Comparison of ENCODE assay signal across 11 mouse cellular contexts in genomic region chr9:105880743-105881142, GRCm38 (mm10). TPM values are rescaled to one million over a fixed set of nuclear protein-coding genes. Genes with fewer than 3 reads are reported as not detected.
DNase-seq lines count a peak whose midpoint lies in the region; ATAC-seq and TF ChIP-seq lines count a peak whose summit lies in the region.
"Had no signal": no experiment of that assay in that cellular context is flagged by ENCODE, and none has a peak within 500 bp of the region (broad histone marks: within the 10 kb centered on the region; RNA-seq: fewer than 3 reads in every experiment).

No protein-coding gene starts in this region.

- H3K4me3 ChIP-seq in lung, adult 2 months (replicated peaks; ENCODE audit: extremely low read depth, low read depth, low read length): no peak overlapping the region
- H3K4me3 ChIP-seq in hindbrain, postnatal 0 days (ENCODE audit: low read length): no peak overlapping the region

- intact Hi-C loops in gastrocnemius, postnatal 14 days (cut with DNase I; ENCODE audit: low total_unique reads): no loop called here

- H3K9me3 ChIP-seq in hindbrain, postnatal 0 days (ENCODE audit: low read length): no peaks in the 10 kb centered on the region

- H3K27ac ChIP-seq in hindbrain, postnatal 0 days: no peak overlapping the region

- no peak overlapping the region for H3K9ac ChIP-seq in hindbrain, postnatal 0 days (replicated peaks; ENCODE audit: low read length)

- no peaks in the 10 kb centered on the region for H3K36me3 ChIP-seq in hindbrain, postnatal 0 days (ENCODE audit: insufficient read depth, low read length)

- H3K4me1 ChIP-seq in lung, adult 2 months (ENCODE audit: control insufficient read depth, insufficient read depth, low read length): no peaks in the 10 kb centered on the region
- no peaks in the 10 kb centered on the region for H3K4me1 ChIP-seq in hindbrain, postnatal 0 days (ENCODE audit: insufficient read depth, low read length)

- no peaks in the 10 kb centered on the region for H3K27me3 ChIP-seq in hindbrain, postnatal 0 days (ENCODE audit: insufficient read depth, low read length)

- no peak for TF ChIP-seq POLR2A in lung, adult 2 months (IDR thresholded peaks at IDR 0.05; ENCODE audit: borderline replicate concordance, extremely low read depth, low read depth, low read length)

- no peak overlapping the region for H3K4me2 ChIP-seq in hindbrain, postnatal 0 days (ENCODE audit: low read depth, low read length)

- peak; percentile 11 for DNase-seq in gastrocnemius, adult 18-20 months (ENCODE audit: low spot score)
- DNase-seq in gastrocnemius, postnatal 14 days: no peak
- DNase-seq in lung, adult 2 months: peak; percentile 9
- no peak for DNase-seq in lung, postnatal 25 days (ENCODE audit: low spot score)
- peak; percentile 66 for DNase-seq in kidney, postnatal 10 days
- DNase-seq in hindbrain, postnatal 0 days (ENCODE audit: low spot score): no peak
- no peak for DNase-seq in right cerebral cortex, adult 2 months (ENCODE audit: low spot score in 2 of 2)
- DNase-seq: B cell, adult 2 months had no signal

- no peak for TF ChIP-seq CTCF in lung, adult 2 months (IDR thresholded peaks at IDR 0.05; ENCODE audit: insufficient read depth, low read length)
- no peak for TF ChIP-seq CTCF in hindbrain, postnatal 0 days (IDR thresholded peaks at IDR 0.05; ENCODE audit: low read depth)

- ATAC-seq in erythroblast, adult 5-6 weeks (replicated peaks; ENCODE audit: low FRiP score, poor library complexity, severe bottlenecking): no peak
- no peak for ATAC-seq in hindbrain, postnatal 0 days

- WGBS in lung, adult 2 months: 39% methylated on average over 4 of the region's 4 CpGs
- 72% methylated on average over 4 of the region's 4 CpGs for WGBS in hindbrain, postnatal 0 days

RNA-seq across cellular contexts. Expression of gene Col6a6, which starts 52.8 kb away (rescaled TPM):
- 1 to 10 TPM; 2.0 TPM for total RNA-seq in gastrocnemius, adult 18-20 months (2021)
- 10 to 100 TPM; 13.2 to 17.7 TPM for total RNA-seq in gastrocnemius, postnatal 14 days (2021)
- 0.24 and 0.36 TPM in 2 replicates for polyA plus RNA-seq in lung, adult 2 months (2012; rRNA removed)
- not detected in 2 replicates for total RNA-seq in erythroblast, adult 5-6 weeks (2015; ENCODE audit: low replicate concordance)
- not detected in 2 replicates for total RNA-seq in erythroblast, adult 5-6 weeks (2017; ENCODE audit: low replicate concordance)
- total RNA-seq in hindbrain, postnatal 0 days (2014; rRNA removed): 0.31 and 0.54 TPM in 2 replicates
- 0.23 and 0.24 TPM in 2 replicates for polyA plus RNA-seq in hindbrain, postnatal 0 days (2015; fragmentation: Nextera tagmentation; extraction: Ambion mirVana)
- total RNA-seq: megakaryocyte, adult 5-6 weeks; MEL had no signal

Comparison
In these comparisons a context has a peak if more than half of its experiments do, and no peak if none do; other contexts are left out.
1. DNase-seq: peak in gastrocnemius, adult 18-20 months (single experiment), lung, adult 2 months (single experiment) and kidney, postnatal 10 days (single experiment); none in gastrocnemius, postnatal 14 days (single experiment), lung, postnatal 25 days (single experiment), hindbrain, postnatal 0 days (single experiment) and right cerebral cortex, adult 2 months (0 of 2).